Mouse (Mus musculus) stomach, embryonic 16.5 days (tissue): ENCODE measurements around the gene Gm9999. TPM values are rescaled to one million over a fixed set of nuclear protein-coding genes. Genes with fewer than 3 reads are reported as not detected.
A peak's percentile ranks its signal among the peaks of the same experiment; 100 is the strongest.

Experiments used
- ATAC-seq: fragments of 200-750 bp; cut with Nextera tagmentation; 2 replicates; pipeline ENCODE4 v1.8.0; 2017; ENCODE audit warnings: moderate number of reproducible peaks, moderate TSS enrichment; ENCODE audit not compliant: insufficient read depth, low FRiP score
- H3K27ac ChIP-seq: fragments of 300-500 bp; sonication (generic); 2 replicates; pipeline ENCODE4 v1.5.1; 2014; ENCODE audit warnings: low read length
- H3K27me3 ChIP-seq: fragments of 300-500 bp; sonication (generic); 2 replicates; pipeline ENCODE4 v1.6.1; 2014; ENCODE audit warnings: low read length, control low read depth, mixed read lengths; ENCODE audit not compliant: control insufficient read depth, insufficient read depth
- H3K36me3 ChIP-seq: fragments of 300-500 bp; sonication (generic); 2 replicates; pipeline ENCODE4 v1.6.1; 2014; ENCODE audit warnings: low read length; ENCODE audit not compliant: control insufficient read depth, insufficient read depth
- H3K4me1 ChIP-seq: fragments of 300-500 bp; sonication (generic); 2 replicates; pipeline ENCODE4 v1.6.1; 2014; ENCODE audit warnings: low read length, control low read depth, mixed read lengths; ENCODE audit not compliant: control insufficient read depth, insufficient read depth
- H3K4me2 ChIP-seq: fragments of 300-500 bp; sonication (generic); 2 replicates; pipeline ENCODE4 v1.6.1; 2014; ENCODE audit warnings: low read depth, low read length, mixed read lengths
- H3K4me3 ChIP-seq: fragments of 300-500 bp; sonication (generic); replicated peaks from 2 replicates; pipeline ENCODE4 v1.5.1; 2014; ENCODE audit warnings: mild to moderate bottlenecking, low read length
- H3K9ac ChIP-seq: fragments of 300-500 bp; sonication (generic); 2 replicates; pipeline ENCODE4 v1.6.1; 2014; ENCODE audit warnings: low read length
- H3K9me3 ChIP-seq: fragments of 300-500 bp; sonication (generic); replicated peaks from 2 replicates; pipeline ENCODE4 v1.6.1; 2016; ENCODE audit warnings: low read length, control low read depth; ENCODE audit not compliant: control insufficient read depth
- WGBS: fragments of 180-500 bp; shearing (Covaris S2); extraction: QIAGEN DNeasy Blood & Tissue Kit; methylation state at CpG from one replicate; pipeline ENCODE4 v1.1.7; 2014; 5-methylcytosine and 5-hydroxymethylcytosine counted together
- polyA plus RNA-seq: library from polyadenylated mRNA; unstranded; fragments of >200 nt; fragmentation: Nextera tagmentation; extraction: Ambion mirVana; gene quantifications from 2 replicates; pipeline ENCODE4 v1.2.1, GENCODE M21; 2015

Gene Gm9999
- polyA plus RNA-seq, result not detected in 2 replicates

GRCm38 (mm10) chr7:46983280-46983679, at the start of gene Gm9999:
TSS of gene Gm9999 (plus strand) at chr7:46983580.
- WGBS, result 95% methylated on average over 3 of the region's 3 CpGs
- no peak within 1 kb of the TSS for H3K27ac ChIP-seq
- no peak within 1 kb of the TSS for H3K4me2 ChIP-seq

GRCm38 (mm10) chr7:46934788-46935187, 48.6 kb upstream of the Gm9999 start:
- no peaks in the 10 kb centered on the region for H3K4me1 ChIP-seq
- H3K4me2 ChIP-seq, result no peak overlapping the region
- no peak overlapping the region for H3K4me3 ChIP-seq
- H3K9me3 ChIP-seq, result no peaks in the 10 kb centered on the region
- ATAC-seq, result no peak
- peaks cover 16% of the 10 kb centered on the region; the same call in 1 of the 2 replicates for H3K36me3 ChIP-seq
- no peak overlapping the region for H3K27ac ChIP-seq
- no peaks in the 10 kb centered on the region for H3K27me3 ChIP-seq
- WGBS, result 79% methylated on average over 8 of the region's 8 CpGs
- no peak overlapping the region for H3K9ac ChIP-seq

More at GRCm38 (mm10) chr7:46983280-46983679, at the start of gene Gm9999:
- Histone ChIP-seq H3K36me3 (no peaks in the 10 kb centered on the region), H3K4me3 (no peak within 1 kb of the TSS), H3K9me3 (no peaks in the 10 kb centered on the region), H3K27me3 (no peaks in the 10 kb centered on the region), H3K9ac (no peak within 1 kb of the TSS), H3K4me1 (peaks cover 16% of the 10 kb centered on the region; the same call in 1 of the 2 replicates)
- no peak for ATAC-seq

DNA sequence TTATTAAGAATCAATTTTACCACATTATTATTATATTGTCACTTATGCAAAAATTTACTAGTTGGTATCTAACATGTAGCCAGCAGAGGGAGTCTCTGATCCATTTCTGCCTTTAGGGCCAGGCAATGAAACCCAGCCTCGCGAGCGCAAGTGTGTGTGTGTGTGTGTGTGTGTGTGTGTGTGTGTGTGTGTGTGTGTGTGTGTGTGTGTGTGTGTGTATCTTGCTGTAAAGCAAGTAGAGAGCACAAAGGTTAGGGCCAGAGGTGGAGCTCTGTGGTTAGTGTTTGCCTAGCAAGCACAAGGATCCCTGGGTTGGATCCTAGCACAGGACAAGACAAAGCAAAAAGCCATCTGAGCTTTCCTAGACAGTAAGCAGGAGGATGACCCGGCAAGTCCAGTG, 47.5 kb upstream of the Gm9999 start:
- H3K4me3 ChIP-seq, result no peak overlapping the region
- peak overlapping the region; percentile 8; the same call in 1 of the 2 replicates for H3K27ac ChIP-seq
- WGBS, result 29% methylated on average over 4 of the region's 4 CpGs
- H3K36me3 ChIP-seq, result 0 out of 2 replicates have a peak, but pooled peaks cover 9% of the 10 kb centered on the region
- H3K4me2 ChIP-seq, result no peak overlapping the region
- H3K27me3 ChIP-seq, result no peaks in the 10 kb centered on the region
- no peak for ATAC-seq
- H3K9me3 ChIP-seq, result no peaks in the 10 kb centered on the region
- H3K9ac ChIP-seq, result no peak overlapping the region
- H3K4me1 ChIP-seq, result no peaks in the 10 kb centered on the region

- Histone ChIP-seq H3K4me2 (peak within 1 kb of the TSS; percentile 67), H3K4me3 (peak within 1 kb of the TSS; percentile 83), H3K27me3 (no peaks in the 10 kb centered on the region), H3K9ac (peak within 1 kb of the TSS; percentile 91), H3K27ac (peak within 1 kb of the TSS; percentile 43; the same call in 1 of the 2 replicates), H3K4me1 (peaks cover 20% of the 10 kb centered on the region), H3K9me3 (no peaks in the 10 kb centered on the region), H3K36me3 (0 out of 2 replicates have a peak, but pooled peaks cover 7% of the 10 kb centered on the region)
- under 1% methylated on average over 51 of the region's 51 CpGs for WGBS
- peak; percentile 94 for ATAC-seq
Observed at GRCm38 (mm10) chr7:46957831-46958691, 25.3 kb upstream of the Gm9999 start, which contains the start of gene Uevld. TSS of gene Uevld (minus strand) at chr7:46958527.

DNA sequence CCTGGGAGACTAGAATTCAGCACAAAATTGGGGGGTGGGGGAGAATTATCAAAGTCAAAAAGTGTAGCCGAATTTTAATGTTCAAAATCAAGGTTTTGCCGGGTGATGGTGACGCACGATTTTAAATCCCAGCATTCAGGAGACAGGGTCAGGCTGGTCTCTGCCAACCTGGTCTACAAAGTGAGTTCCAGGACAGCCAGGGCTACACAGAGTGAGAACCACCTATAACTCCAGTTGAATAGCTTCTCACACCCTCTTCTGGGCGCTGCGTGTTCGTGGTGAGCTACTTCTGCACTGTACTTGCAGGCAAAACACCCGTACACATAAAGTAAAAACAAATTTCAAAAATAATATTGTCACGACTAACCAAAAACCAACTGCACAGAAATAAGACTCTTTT, 24.5 kb upstream of the Gm9999 start:
- Histone ChIP-seq H3K27ac (no peak overlapping the region), H3K4me1 (peaks cover 24% of the 10 kb centered on the region), H3K36me3 (0 out of 2 replicates have a peak, but pooled peaks cover 7% of the 10 kb centered on the region), H3K9me3 (no peaks in the 10 kb centered on the region), H3K4me2 (peak overlapping the region; percentile 67), H3K4me3 (peak overlapping the region; percentile 83), H3K27me3 (no peaks in the 10 kb centered on the region), H3K9ac (peak overlapping the region; percentile 91)
- 16% methylated on average over 9 of the region's 9 CpGs for WGBS
- no peak for ATAC-seq

- 41% methylated on average over 3 of the region's 3 CpGs for WGBS
- Histone ChIP-seq H3K27me3 (no peaks in the 10 kb centered on the region), H3K36me3 (no peaks in the 10 kb centered on the region), H3K4me3 (no peak overlapping the region), H3K4me2 (no peak overlapping the region), H3K9me3 (no peaks in the 10 kb centered on the region), H3K27ac (no peak overlapping the region), H3K9ac (no peak overlapping the region), H3K4me1 (peaks cover 25% of the 10 kb centered on the region)
- ATAC-seq, result no peak
Observed at GRCm38 (mm10) chr7:46960991-46961390, 22.4 kb upstream of the Gm9999 start.

DNA sequence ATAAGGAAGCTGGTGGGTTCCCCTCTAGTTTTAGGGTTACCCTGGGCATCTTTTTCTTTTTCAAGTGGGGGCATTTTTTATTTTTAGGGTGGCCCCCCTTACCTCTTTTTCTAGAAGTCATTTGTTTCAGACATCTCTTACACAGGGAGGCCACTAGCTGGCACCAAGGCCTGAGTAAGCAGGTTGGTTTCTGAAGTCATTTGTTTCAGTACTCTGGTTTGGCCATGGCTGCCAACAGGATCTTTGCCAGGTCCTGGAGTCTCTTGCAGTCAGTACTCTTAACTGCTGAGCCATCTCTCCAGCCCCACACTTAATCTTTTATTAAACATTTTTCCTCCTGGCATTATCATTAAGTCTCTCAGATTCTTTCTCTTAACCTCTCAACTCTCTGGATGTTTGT, 21.2 kb upstream of the Gm9999 start:
- no peak overlapping the region for H3K4me2 ChIP-seq
- no peak for ATAC-seq
- H3K27ac ChIP-seq, result no peak overlapping the region
- H3K36me3 ChIP-seq, result no peaks in the 10 kb centered on the region
- no peaks in the 10 kb centered on the region for H3K27me3 ChIP-seq
- H3K4me1 ChIP-seq, result peaks cover 24% of the 10 kb centered on the region
- no peaks in the 10 kb centered on the region for H3K9me3 ChIP-seq
- no peak overlapping the region for H3K9ac ChIP-seq
- H3K4me3 ChIP-seq, result no peak overlapping the region

- Histone ChIP-seq H3K9me3 (no peaks in the 10 kb centered on the region), H3K4me2 (peak overlapping the region; percentile 42), H3K36me3 (no peaks in the 10 kb centered on the region), H3K27ac (peak overlapping the region; percentile 88), H3K4me1 (peaks cover 17% of the 10 kb centered on the region), H3K9ac (peak overlapping the region; percentile 47; the same call in 1 of the 2 replicates), H3K4me3 (peak overlapping the region; percentile 14; the same call in 1 of the 2 replicates), H3K27me3 (no peaks in the 10 kb centered on the region)
- under 1% methylated on average over 9 of the region's 9 CpGs for WGBS
- ATAC-seq, result peak; percentile 70
Observed at GRCm38 (mm10) chr7:46962806-46963618, 20.4 kb upstream of the Gm9999 start.
